Mouse (Mus musculus) embryonic facial prominence, embryonic 10.5 days (tissue): ENCODE results near the gene Srd5a1. TPM values are rescaled to one million over a fixed set of nuclear protein-coding genes. Genes with fewer than 3 reads are reported as not detected.
"Not testable (repeated sequence)": the region's sequence is repeated elsewhere in the genome, so short reads cannot be mapped to it uniquely, and the experiment has no call there.

ENCODE experiments used
- DNase-seq: peaks from one replicate; pipeline ENCODE4 v3.0.0-alpha.2; 2017; ENCODE audit warnings: low spot score
- H3K27ac ChIP-seq: fragments of 300-500 bp; sonication (generic); replicated peaks from 2 replicates; pipeline ENCODE4 v1.5.1; 2016; ENCODE audit warnings: mild to moderate bottlenecking
- H3K27me3 ChIP-seq: fragments of 300-500 bp; sonication (generic); replicated peaks from 2 replicates; pipeline ENCODE4 v1.6.1; 2016; ENCODE audit warnings: low read depth, mild to moderate bottlenecking; ENCODE audit not compliant: poor library complexity, severe bottlenecking
- H3K36me3 ChIP-seq: fragments of 300-500 bp; sonication (generic); replicated peaks from 2 replicates; pipeline ENCODE4 v1.6.1; 2016; ENCODE audit warnings: mild to moderate bottlenecking, moderate library complexity
- H3K4me1 ChIP-seq: fragments of 300-500 bp; sonication (generic); 2 replicates; pipeline ENCODE4 v1.6.1; 2016
- H3K4me3 ChIP-seq: fragments of 300-500 bp; sonication (generic); 2 replicates; pipeline ENCODE4 v1.5.1; 2016; ENCODE audit warnings: mild to moderate bottlenecking, moderate library complexity
- H3K9me3 ChIP-seq: fragments of 300-500 bp; sonication (generic); 2 replicates; pipeline ENCODE4 v1.6.1; 2016; ENCODE audit warnings: mild to moderate bottlenecking
- WGBS: fragments of 180-500 bp; shearing (Covaris S2); methylation state at CpG from one replicate; pipeline ENCODE4 v1.1.7; 2016; 5-methylcytosine and 5-hydroxymethylcytosine counted together
- polyA plus RNA-seq: library from polyadenylated mRNA; unstranded; fragments of >200 nt; fragmentation: Nextera tagmentation; extraction: Ambion mirVana; gene quantifications from 2 replicates; pipeline ENCODE4 v1.2.1, GENCODE M21; 2016

Gene Srd5a1
- polyA plus RNA-seq, 1 experiment from 2014 or later, result 29.0 TPM

- Histone ChIP-seq H3K9me3 (no peaks in the 10 kb centered on the region), H3K36me3 (peaks cover 86% of the 10 kb centered on the region), H3K27me3 (no peaks in the 10 kb centered on the region), H3K4me1 (no peaks in the 10 kb centered on the region), H3K27ac (no peak overlapping the region), H3K4me3 (no peak overlapping the region)
- WGBS, result 89% methylated on average over 9 of the region's 9 CpGs
- no peak for DNase-seq
Observed at GRCm38 (mm10) chr13:69637657-69638056, 26.4 kb upstream of the Srd5a1 start.

GRCm38 (mm10) chr13:69636816-69637215 is 25.6 kb upstream of the Srd5a1 start:
- no peak for DNase-seq
- Histone ChIP-seq H3K9me3 (no peaks in the 10 kb centered on the region), H3K4me3 (no peak overlapping the region), H3K27me3 (no peaks in the 10 kb centered on the region), H3K27ac (no peak overlapping the region), H3K4me1 (no peaks in the 10 kb centered on the region), H3K36me3 (peaks cover 95% of the 10 kb centered on the region)
- WGBS, result 89% methylated on average over 6 of the region's 6 CpGs

- no peaks in the 10 kb centered on the region for H3K27me3 ChIP-seq
- no peaks in the 10 kb centered on the region for H3K4me1 ChIP-seq
- 92% methylated on average over 3 of the region's 3 CpGs for WGBS
- DNase-seq, result no peak
- H3K4me3 ChIP-seq, result no peak overlapping the region
- no peaks in the 10 kb centered on the region for H3K9me3 ChIP-seq
- H3K36me3 ChIP-seq, result peaks cover 99% of the 10 kb centered on the region
- no peak overlapping the region for H3K27ac ChIP-seq
Observed at GRCm38 (mm10) chr13:69636375-69636774, 25.1 kb upstream of the Srd5a1 start.

GRCm38 (mm10) chr13:69635836-69636235 is 24.6 kb upstream of the Srd5a1 start:
- H3K9me3 ChIP-seq, H3K4me1 ChIP-seq, H3K4me3 ChIP-seq, DNase-seq, H3K27ac ChIP-seq, H3K27me3 ChIP-seq: not testable (repeated sequence)
- peaks cover 100% of the 10 kb centered on the region for H3K36me3 ChIP-seq
- 95% methylated on average over 7 of the region's 7 CpGs for WGBS

- 90% methylated on average over 2 of the region's 2 CpGs for WGBS
- Histone ChIP-seq H3K9me3 (no peaks in the 10 kb centered on the region), H3K4me1 (no peaks in the 10 kb centered on the region), H3K27me3 (no peaks in the 10 kb centered on the region), H3K36me3 (peaks cover 100% of the 10 kb centered on the region), H3K27ac (no peak overlapping the region), H3K4me3 (no peak overlapping the region)
- no peak for DNase-seq
Observed at GRCm38 (mm10) chr13:69633988-69634387, 22.7 kb upstream of the Srd5a1 start.

- DNase-seq, result no peak
- Histone ChIP-seq H3K9me3 (no peaks in the 10 kb centered on the region), H3K4me3 (no peak overlapping the region), H3K4me1 (no peaks in the 10 kb centered on the region), H3K27ac (no peak overlapping the region), H3K27me3 (no peaks in the 10 kb centered on the region), H3K36me3 (peaks cover 100% of the 10 kb centered on the region)
- WGBS, result 96% methylated on average over 9 of the region's 9 CpGs
Observed at GRCm38 (mm10) chr13:69633551-69633950, 22.3 kb upstream of the Srd5a1 start.

- Histone ChIP-seq H3K36me3 (peaks cover 100% of the 10 kb centered on the region), H3K27me3 (no peaks in the 10 kb centered on the region), H3K9me3 (no peaks in the 10 kb centered on the region), H3K27ac (no peak overlapping the region), H3K4me1 (no peaks in the 10 kb centered on the region), H3K4me3 (no peak overlapping the region)
- WGBS, result 87% methylated on average over 4 of the region's 4 CpGs
- no peak for DNase-seq
Observed at GRCm38 (mm10) chr13:69631659-69632058, 20.4 kb upstream of the Srd5a1 start.

- DNase-seq, result no peak
- Histone ChIP-seq H3K9me3 (no peaks in the 10 kb centered on the region), H3K27me3 (no peaks in the 10 kb centered on the region), H3K4me1 (no peaks in the 10 kb centered on the region), H3K27ac (no peak overlapping the region), H3K36me3 (peaks cover 100% of the 10 kb centered on the region), H3K4me3 (no peak overlapping the region)
- 90% methylated on average over 3 of the region's 3 CpGs for WGBS
Observed at GRCm38 (mm10) chr13:69631111-69631510, 19.9 kb upstream of the Srd5a1 start.

- H3K4me1 ChIP-seq, result no peaks in the 10 kb centered on the region
- H3K27me3 ChIP-seq, result no peaks in the 10 kb centered on the region
- peaks cover 100% of the 10 kb centered on the region for H3K36me3 ChIP-seq
- WGBS, result 86% methylated on average over 8 of the region's 8 CpGs
- no peak for DNase-seq
- H3K4me3 ChIP-seq, result no peak overlapping the region
- no peaks in the 10 kb centered on the region for H3K9me3 ChIP-seq
- no peak overlapping the region for H3K27ac ChIP-seq
Observed at GRCm38 (mm10) chr13:69630576-69630975, 19.3 kb upstream of the Srd5a1 start.

GRCm38 (mm10) chr13:69627941-69628340 is 16.7 kb upstream of the Srd5a1 start:
- 93% methylated on average over 3 of the region's 3 CpGs for WGBS
- Histone ChIP-seq H3K9me3 (no peaks in the 10 kb centered on the region), H3K27ac (no peak overlapping the region), H3K4me1 (no peaks in the 10 kb centered on the region), H3K27me3 (no peaks in the 10 kb centered on the region), H3K4me3 (no peak overlapping the region), H3K36me3 (peaks cover 100% of the 10 kb centered on the region)
- no peak for DNase-seq

- Histone ChIP-seq H3K9me3 (no peaks in the 10 kb centered on the region), H3K4me3 (no peak overlapping the region), H3K27ac (no peak overlapping the region), H3K4me1 (no peaks in the 10 kb centered on the region), H3K36me3 (peaks cover 100% of the 10 kb centered on the region), H3K27me3 (no peaks in the 10 kb centered on the region)
- DNase-seq, result no peak
- WGBS, result 86% methylated on average over 3 of the region's 3 CpGs
Observed at GRCm38 (mm10) chr13:69624510-69624909, 13.3 kb upstream of the Srd5a1 start.

GRCm38 (mm10) chr13:69623843-69624242 is 12.6 kb upstream of the Srd5a1 start:
- Histone ChIP-seq H3K27me3 (no peaks in the 10 kb centered on the region), H3K36me3 (peaks cover 100% of the 10 kb centered on the region), H3K4me1 (no peaks in the 10 kb centered on the region), H3K9me3 (no peaks in the 10 kb centered on the region), H3K4me3 (no peak overlapping the region), H3K27ac (no peak overlapping the region)
- WGBS, result 83% methylated on average over 5 of the region's 5 CpGs
- no peak for DNase-seq

GRCm38 (mm10) chr13:69616716-69617115 is 5.5 kb upstream of the Srd5a1 start:
- Histone ChIP-seq H3K4me3 (no peak overlapping the region), H3K27ac (no peak overlapping the region), H3K27me3 (no peaks in the 10 kb centered on the region), H3K4me1 (peaks cover 10% of the 10 kb centered on the region), H3K9me3 (no peaks in the 10 kb centered on the region), H3K36me3 (peaks cover 88% of the 10 kb centered on the region)
- WGBS, result 91% methylated on average over 6 of the region's 6 CpGs
- no peak for DNase-seq

GRCm38 (mm10) chr13:69612175-69612544 is 918 bp upstream of the Srd5a1 start:
- H3K9me3 ChIP-seq, result no peaks in the 10 kb centered on the region
- peak overlapping the region; percentile 94 for H3K27ac ChIP-seq
- peaks cover 10% of the 10 kb centered on the region for H3K27me3 ChIP-seq
- DNase-seq, result no peak
- WGBS, result under 1% methylated on average over 24 of the region's 24 CpGs
- peak overlapping the region; percentile 96 for H3K4me3 ChIP-seq
- peaks cover 43% of the 10 kb centered on the region for H3K36me3 ChIP-seq
- H3K4me1 ChIP-seq, result peaks cover 23% of the 10 kb centered on the region
